Mouse (Mus musculus) midbrain, postnatal 0 days (tissue): Measurements from ENCODE around the gene Stim2. TPM values are rescaled to one million over a fixed set of nuclear protein-coding genes. Genes with fewer than 3 reads are reported as not detected.

Experiments used
- ATAC-seq: fragments of 200-750 bp; cut with Nextera tagmentation; 2 replicates; pipeline ENCODE4 v1.8.0; 2017; ENCODE audit warnings: moderate number of reproducible peaks, mild to moderate bottlenecking, moderate TSS enrichment, moderate library complexity; ENCODE audit not compliant: low FRiP score
- DNase-seq: peaks from one replicate; pipeline ENCODE4 v3.0.0-alpha.2; 2015; ENCODE audit warnings: low spot score
- H3K27ac ChIP-seq: fragments of 300-500 bp; sonication (generic); 2 replicates; pipeline ENCODE4 v1.5.1; 2014; ENCODE audit warnings: low read depth, mild to moderate bottlenecking, low read length, mixed read lengths
- H3K27me3 ChIP-seq: fragments of 300-500 bp; sonication (generic); 2 replicates; pipeline ENCODE4 v1.6.1; 2014; ENCODE audit warnings: low read length, control low read depth, mixed read lengths; ENCODE audit not compliant: insufficient read depth
- H3K36me3 ChIP-seq: fragments of 300-500 bp; sonication (generic); 2 replicates; pipeline ENCODE4 v1.6.1; 2014; ENCODE audit warnings: low read length, control low read depth, mixed read lengths; ENCODE audit not compliant: insufficient read depth
- H3K4me1 ChIP-seq: fragments of 300-500 bp; sonication (generic); 2 replicates; pipeline ENCODE4 v1.6.1; 2014; ENCODE audit warnings: mild to moderate bottlenecking, control low read depth, antibody characterized with exemption, low read length, mixed read lengths; ENCODE audit not compliant: insufficient read depth
- H3K4me2 ChIP-seq: fragments of 300-500 bp; sonication (generic); 2 replicates; pipeline ENCODE4 v1.6.1; 2014; ENCODE audit warnings: low read depth, mild to moderate bottlenecking, low read length, mixed read lengths; ENCODE audit not compliant: poor library complexity, severe bottlenecking
- H3K4me3 ChIP-seq: fragments of 300-500 bp; sonication (generic); 2 replicates; pipeline ENCODE4 v1.5.1; 2014; ENCODE audit warnings: low read depth, mild to moderate bottlenecking, low read length, moderate library complexity
- H3K9ac ChIP-seq: fragments of 300-500 bp; sonication (generic); replicated peaks from 2 replicates; pipeline ENCODE4 v1.6.1; 2014; ENCODE audit warnings: mild to moderate bottlenecking, low read length, moderate library complexity, mixed read lengths; ENCODE audit not compliant: poor library complexity, severe bottlenecking
- H3K9me3 ChIP-seq: fragments of 300-500 bp; sonication (generic); 2 replicates; pipeline ENCODE4 v1.6.1; 2016; ENCODE audit warnings: low read length, control low read depth
- CTCF ChIP-seq: IDR thresholded peaks from 2 replicates; pipeline ENCODE4 v1.5.1; 2016; ENCODE audit warnings: antibody characterized with exemption, mild to moderate bottlenecking
- WGBS: fragments of 180-500 bp; shearing (Covaris S2); extraction: QIAGEN DNeasy Blood & Tissue Kit; methylation state at CpG from one replicate; pipeline ENCODE4 v1.1.7; 2014; 5-methylcytosine and 5-hydroxymethylcytosine counted together
- polyA plus RNA-seq: library from polyadenylated mRNA; unstranded; fragments of >200 nt; fragmentation: Nextera tagmentation; extraction: Ambion mirVana; gene quantifications from 2 replicates; pipeline ENCODE4 v1.2.1, GENCODE M21; 2015
- total RNA-seq: library from RNA; depleted of rRNA; stranded (reverse); fragments of >200 nt; gene quantifications from 2 replicates; pipeline ENCODE4 v1.2.3, GENCODE M21; 2014

The Stim2 gene
- total and polyA plus RNA-seq, 2 experiments from 2014 or later = 29.2 to 34.9 TPM

DNA sequence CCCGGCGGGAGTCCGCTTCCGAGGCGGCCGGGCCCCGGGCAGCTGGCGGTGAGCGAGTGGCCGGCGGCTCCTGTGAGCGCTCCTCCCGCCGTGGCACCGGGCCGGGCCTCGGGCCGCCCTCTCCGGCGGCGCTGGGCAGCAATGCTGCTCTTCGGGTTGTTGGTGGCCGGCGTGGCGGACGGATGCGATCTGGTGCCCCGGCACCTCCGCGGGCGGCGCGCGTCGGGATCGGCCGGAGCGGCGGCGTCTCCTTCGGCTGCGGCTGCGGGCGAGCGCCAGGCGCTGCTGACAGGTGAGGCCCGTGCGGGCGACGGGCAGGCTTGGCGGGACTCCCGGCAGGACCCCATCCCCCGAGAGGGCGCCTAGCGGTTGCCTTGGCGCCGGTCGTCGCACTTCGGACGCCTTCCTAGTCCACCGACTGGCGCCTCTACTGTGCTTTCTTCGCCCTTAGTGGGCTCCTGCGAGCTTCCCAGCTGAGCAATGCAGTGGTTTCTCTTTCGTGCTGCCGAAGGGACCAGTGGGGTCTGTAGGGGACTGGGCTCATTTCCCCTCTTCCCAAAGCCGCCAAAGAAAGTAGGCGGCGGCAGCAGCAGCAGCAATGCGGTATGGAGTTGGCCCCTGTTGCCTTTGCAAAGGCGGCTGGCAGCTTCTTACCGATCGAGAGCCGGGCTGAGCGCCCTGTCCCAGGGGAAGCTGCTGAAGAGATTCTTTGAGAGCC, 603 bp downstream of the Stim2 start:
- no peak for TF ChIP-seq CTCF
- DNase-seq (peak; percentile 80), ATAC-seq (peak; percentile 54)
- H3K4me2 ChIP-seq = peak overlapping the region; percentile 66
- H3K27me3 ChIP-seq = no peaks in the 10 kb centered on the region
- H3K9ac ChIP-seq = peak overlapping the region; percentile 86
- H3K9me3 ChIP-seq = no peaks in the 10 kb centered on the region
- under 1% methylated on average over 60 of the region's 76 CpGs for WGBS
- peak overlapping the region; percentile 87 for H3K27ac ChIP-seq
- no peaks in the 10 kb centered on the region for H3K36me3 ChIP-seq
- peaks cover 9% of the 10 kb centered on the region; the same call in 1 of the 2 replicates for H3K4me1 ChIP-seq
- peak overlapping the region; percentile 98 for H3K4me3 ChIP-seq

- Histone ChIP-seq H3K27me3 (no peaks in the 10 kb centered on the region), H3K36me3 (no peaks in the 10 kb centered on the region), H3K4me3 (peak overlapping the region; percentile 98), H3K9ac (peak overlapping the region; percentile 86), H3K4me1 (peaks cover 9% of the 10 kb centered on the region; the same call in 1 of the 2 replicates), H3K9me3 (no peaks in the 10 kb centered on the region), H3K27ac (peak overlapping the region; percentile 87), H3K4me2 (peak overlapping the region; percentile 66)
- DNase-seq (no peak), ATAC-seq (no peak)
- 0 out of 2 replicates have a peak, but pooled peaks have one; percentile 33 for TF ChIP-seq CTCF
- WGBS = 2% methylated on average over 6 of the region's 6 CpGs
Observed at GRCm38 (mm10) chr5:53999461-53999770, 1.1 kb downstream of the Stim2 start.

DNA sequence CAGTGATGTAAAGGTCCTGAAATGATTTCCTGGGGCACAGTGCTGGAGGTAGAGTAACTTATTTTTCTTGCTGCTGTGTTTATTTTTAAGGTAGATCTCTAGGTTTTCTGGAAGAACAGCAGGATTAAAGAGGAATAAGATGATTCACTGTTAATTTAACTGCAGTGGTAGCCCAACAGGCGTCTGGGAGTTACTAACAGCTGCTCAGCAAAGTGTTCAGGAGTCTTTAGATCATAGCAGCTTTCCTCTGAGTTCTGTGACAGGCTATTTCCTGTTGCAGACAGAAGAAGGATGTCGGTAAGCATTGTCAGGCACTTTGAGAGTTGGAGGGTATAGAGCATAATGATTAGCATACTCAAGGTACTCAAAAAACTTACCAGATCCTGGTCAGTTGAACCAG, 1.5 kb downstream of the Stim2 start:
- no peaks in the 10 kb centered on the region for H3K27me3 ChIP-seq
- peak overlapping the region; percentile 66 for H3K4me2 ChIP-seq
- TF ChIP-seq CTCF = no peak
- no peak for ATAC-seq
- H3K36me3 ChIP-seq = no peaks in the 10 kb centered on the region
- WGBS = 0% methylated on average over 2 of the region's 2 CpGs
- peaks cover 9% of the 10 kb centered on the region; the same call in 1 of the 2 replicates for H3K4me1 ChIP-seq
- H3K27ac ChIP-seq = peak overlapping the region; percentile 87; the same call in 1 of the 2 replicates
- H3K4me3 ChIP-seq = peak overlapping the region; percentile 98
- no peaks in the 10 kb centered on the region for H3K9me3 ChIP-seq
- no peak for DNase-seq
- peak overlapping the region; percentile 36 for H3K9ac ChIP-seq

DNA sequence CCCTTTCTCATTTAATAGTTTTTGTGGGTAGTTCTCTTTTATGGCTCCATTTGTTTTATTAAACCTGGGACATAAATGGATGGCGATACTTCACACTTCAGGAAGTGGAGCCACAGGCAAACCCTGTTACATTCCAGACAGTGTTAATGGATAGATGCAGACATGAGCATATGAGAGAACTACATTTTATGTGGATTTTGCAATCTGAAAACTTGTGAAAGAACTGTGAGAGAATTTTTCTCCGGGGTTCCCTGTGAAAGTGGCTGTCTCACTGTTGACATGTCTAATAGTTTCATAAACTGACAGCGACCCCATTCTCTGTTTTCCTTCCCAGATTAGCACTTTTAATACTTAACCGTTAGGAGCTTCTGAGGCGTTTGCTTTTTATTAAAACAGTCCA, 2.7 kb downstream of the Stim2 start:
- Histone ChIP-seq H3K9me3 (no peaks in the 10 kb centered on the region), H3K9ac (no peak overlapping the region), H3K36me3 (no peaks in the 10 kb centered on the region), H3K4me3 (no peak overlapping the region), H3K4me1 (peaks cover 9% of the 10 kb centered on the region; the same call in 1 of the 2 replicates), H3K27me3 (no peaks in the 10 kb centered on the region), H3K4me2 (no peak overlapping the region; the same call in 1 of the 2 replicates), H3K27ac (no peak overlapping the region)
- no peak for DNase-seq
- 59% methylated on average over 5 of the region's 5 CpGs for WGBS
- TF ChIP-seq CTCF = no peak
- no peak for ATAC-seq

- Histone ChIP-seq H3K27ac (no peak overlapping the region), H3K27me3 (no peaks in the 10 kb centered on the region), H3K36me3 (no peaks in the 10 kb centered on the region), H3K4me3 (no peak overlapping the region), H3K9me3 (no peaks in the 10 kb centered on the region), H3K4me1 (peaks cover 5% of the 10 kb centered on the region; the same call in 1 of the 2 replicates), H3K4me2 (no peak overlapping the region), H3K9ac (no peak overlapping the region)
- DNase-seq (no peak), ATAC-seq (no peak)
- no peak for TF ChIP-seq CTCF
- 72% methylated on average over 2 of the region's 2 CpGs for WGBS
Observed at GRCm38 (mm10) chr5:54005111-54005864, 7.0 kb downstream of the Stim2 start.

DNA sequence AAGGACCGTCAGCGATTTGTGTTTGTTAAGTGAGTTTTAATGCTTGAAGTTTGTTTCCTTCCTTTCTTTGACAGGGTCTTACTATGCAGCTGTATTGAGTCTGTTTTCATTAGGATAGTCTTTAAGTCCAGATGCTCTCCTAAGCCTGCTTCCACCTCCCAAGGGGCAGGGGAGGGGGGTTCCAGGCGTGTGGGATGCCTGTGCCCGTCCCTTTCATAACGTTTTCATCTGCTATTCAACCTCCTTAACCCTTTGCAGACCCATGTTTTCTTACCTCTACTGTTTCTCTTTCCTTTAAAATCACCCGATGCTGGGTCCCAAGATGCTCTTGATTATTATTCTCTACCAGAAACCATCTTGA, 7.5 kb downstream of the Stim2 start:
- Histone ChIP-seq H3K27me3 (no peaks in the 10 kb centered on the region), H3K4me1 (peaks cover 2% of the 10 kb centered on the region; the same call in 1 of the 2 replicates), H3K9ac (no peak overlapping the region), H3K4me3 (no peak overlapping the region), H3K27ac (no peak overlapping the region), H3K9me3 (no peaks in the 10 kb centered on the region), H3K36me3 (no peaks in the 10 kb centered on the region), H3K4me2 (no peak overlapping the region)
- ATAC-seq (no peak), DNase-seq (no peak)
- TF ChIP-seq CTCF = no peak
- 41% methylated on average over 6 of the region's 6 CpGs for WGBS
